Mouse (Mus musculus) neural tube, embryonic 14.5 days (tissue): ENCODE measurements around the gene Rdh8. TPM values are rescaled to one million over a fixed set of nuclear protein-coding genes. Genes with fewer than 3 reads are reported as not detected.

Experiments used
- ATAC-seq: fragments of 200-750 bp; cut with Nextera tagmentation; 2 replicates; pipeline ENCODE4 v1.8.0; 2017; ENCODE audit warnings: low read depth, mild to moderate bottlenecking, moderate TSS enrichment, moderate library complexity
- H3K27ac ChIP-seq: fragments of 300-500 bp; sonication (generic); 2 replicates; pipeline ENCODE4 v1.5.1; 2014; ENCODE audit warnings: low read depth, mild to moderate bottlenecking, control low read depth, low read length, moderate library complexity, mixed read lengths
- H3K27me3 ChIP-seq: fragments of 300-500 bp; sonication (generic); 2 replicates; pipeline ENCODE4 v1.6.1; 2014; ENCODE audit warnings: low read length; ENCODE audit not compliant: control insufficient read depth, insufficient read depth
- H3K36me3 ChIP-seq: fragments of 300-500 bp; sonication (generic); 2 replicates; pipeline ENCODE4 v1.6.1; 2014; ENCODE audit warnings: low read length, mixed read lengths; ENCODE audit not compliant: control insufficient read depth, insufficient read depth
- H3K4me1 ChIP-seq: fragments of 300-500 bp; sonication (generic); 2 replicates; pipeline ENCODE4 v1.6.1; 2014; ENCODE audit warnings: low read length; ENCODE audit not compliant: control insufficient read depth, insufficient read depth
- H3K4me2 ChIP-seq: fragments of 300-500 bp; sonication (generic); 2 replicates; pipeline ENCODE4 v1.6.1; 2014; ENCODE audit warnings: mild to moderate bottlenecking, low read depth, low read length, control low read depth
- H3K4me3 ChIP-seq: fragments of 300-500 bp; sonication (generic); 2 replicates; pipeline ENCODE4 v1.5.1; 2014; ENCODE audit warnings: low read depth, low read length, control low read depth, mixed read lengths
- H3K9ac ChIP-seq: fragments of 300-500 bp; sonication (generic); replicated peaks from 2 replicates; pipeline ENCODE4 v1.6.1; 2014; ENCODE audit warnings: low read depth, mild to moderate bottlenecking, control low read depth, low read length, mixed read lengths
- H3K9me3 ChIP-seq: fragments of 300-500 bp; sonication (generic); 2 replicates; pipeline ENCODE4 v1.6.1; 2016; ENCODE audit warnings: low read length; ENCODE audit not compliant: control insufficient read depth
- WGBS: fragments of 180-500 bp; shearing (Covaris S2); extraction: QIAGEN DNeasy Blood & Tissue Kit; methylation state at CpG from one replicate; pipeline ENCODE4 v1.1.7; 2014; 5-methylcytosine and 5-hydroxymethylcytosine counted together
- polyA plus RNA-seq: library from polyadenylated mRNA; unstranded; fragments of >200 nt; fragmentation: Nextera tagmentation; extraction: Ambion mirVana; gene quantifications from 2 replicates; pipeline ENCODE4 v1.2.1, GENCODE M21; 2014

The Rdh8 gene
- polyA plus RNA-seq: not detected in 2 replicates

DNA sequence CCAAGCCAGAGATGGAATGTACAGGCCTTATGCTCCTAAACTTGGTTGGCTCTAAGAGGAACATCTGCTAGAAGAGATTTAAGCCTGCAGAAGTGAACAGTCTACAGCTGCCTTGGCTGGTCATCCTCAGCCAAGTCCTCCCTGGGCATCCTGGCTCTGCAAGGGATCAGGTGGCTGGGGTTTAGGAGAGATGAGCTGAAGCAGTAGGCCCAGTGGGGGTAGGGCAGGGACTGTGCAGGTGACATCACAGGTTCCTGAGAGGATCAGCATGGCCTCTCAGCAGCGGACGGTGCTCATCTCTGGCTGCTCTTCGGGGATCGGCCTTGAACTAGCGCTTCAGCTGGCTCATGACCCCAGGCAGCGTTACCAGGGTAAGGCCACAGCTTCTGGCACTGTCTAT lies at the start of gene Rdh8:
Gene Rdh8, plus strand, starts transcription at position 268 of the 400 bp plus-strand sequence.
- H3K27ac ChIP-seq: no peak within 1 kb of the TSS
- no peak within 1 kb of the TSS for H3K4me2 ChIP-seq
- H3K27me3 ChIP-seq: peaks cover 3% of the 10 kb centered on the region; the same call in 1 of the 2 replicates
- H3K4me1 ChIP-seq: 0 out of 2 replicates have a peak, but pooled peaks cover 5% of the 10 kb centered on the region
- H3K9ac ChIP-seq: no peak within 1 kb of the TSS
- WGBS: 86% methylated on average over 6 of the region's 6 CpGs
- H3K36me3 ChIP-seq: no peaks in the 10 kb centered on the region
- no peak for ATAC-seq
- H3K9me3 ChIP-seq: no peaks in the 10 kb centered on the region
- no peak within 1 kb of the TSS for H3K4me3 ChIP-seq

DNA sequence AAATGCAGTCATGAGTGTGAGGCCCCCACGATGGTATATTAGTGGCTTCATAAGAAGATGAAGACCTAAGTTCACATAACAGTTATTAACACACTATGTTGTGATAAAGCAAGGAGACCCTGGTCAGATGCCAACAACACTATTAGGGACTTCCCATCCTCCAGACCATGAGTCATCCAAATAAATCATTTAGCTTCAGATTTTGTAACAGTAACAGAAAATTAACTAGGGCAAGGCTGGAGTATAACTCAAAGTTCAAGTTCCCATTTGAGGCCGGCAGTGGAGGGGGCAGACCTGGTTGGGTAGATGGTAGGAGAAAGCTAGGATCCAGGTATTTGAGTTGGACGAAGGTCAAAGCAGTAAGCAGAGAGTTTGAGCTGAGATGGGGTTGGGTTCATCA lies 37.0 kb upstream of the Rdh8 start:
- WGBS: 87% methylated on average over 3 of the region's 3 CpGs
- Histone ChIP-seq H3K4me3 (no peak overlapping the region), H3K27me3 (no peaks in the 10 kb centered on the region), H3K27ac (no peak overlapping the region), H3K9ac (no peak overlapping the region), H3K9me3 (no peaks in the 10 kb centered on the region), H3K4me2 (no peak overlapping the region), H3K36me3 (no peaks in the 10 kb centered on the region), H3K4me1 (no peaks in the 10 kb centered on the region)
- no peak for ATAC-seq

DNA sequence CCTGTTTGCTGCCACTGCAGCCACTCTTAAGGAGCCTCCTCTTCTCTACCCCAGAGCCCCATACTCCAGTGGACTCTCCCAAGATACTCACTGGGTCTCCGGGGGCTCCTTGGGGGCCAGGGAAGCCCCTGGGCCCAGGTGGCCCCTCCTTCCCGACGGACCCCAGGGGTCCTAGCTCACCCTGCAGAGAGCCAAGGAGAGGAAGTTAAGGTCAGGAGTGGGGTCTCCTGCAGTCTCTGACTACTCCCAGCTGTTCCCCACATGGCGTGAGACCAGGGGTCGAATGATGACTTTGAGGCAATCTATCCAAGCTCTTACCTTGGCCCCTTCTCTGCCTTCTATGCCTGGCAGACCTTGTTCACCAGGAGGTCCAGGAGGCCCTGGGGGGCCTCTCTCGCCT lies 33.2 kb upstream of the Rdh8 start:
- ATAC-seq: no peak
- no peak overlapping the region for H3K9ac ChIP-seq
- H3K4me1 ChIP-seq: no peaks in the 10 kb centered on the region
- WGBS: 77% methylated on average over 6 of the region's 6 CpGs
- H3K4me3 ChIP-seq: no peak overlapping the region
- H3K27me3 ChIP-seq: no peaks in the 10 kb centered on the region
- H3K36me3 ChIP-seq: no peaks in the 10 kb centered on the region
- H3K4me2 ChIP-seq: no peak overlapping the region
- H3K27ac ChIP-seq: no peak overlapping the region
- no peaks in the 10 kb centered on the region for H3K9me3 ChIP-seq

DNA sequence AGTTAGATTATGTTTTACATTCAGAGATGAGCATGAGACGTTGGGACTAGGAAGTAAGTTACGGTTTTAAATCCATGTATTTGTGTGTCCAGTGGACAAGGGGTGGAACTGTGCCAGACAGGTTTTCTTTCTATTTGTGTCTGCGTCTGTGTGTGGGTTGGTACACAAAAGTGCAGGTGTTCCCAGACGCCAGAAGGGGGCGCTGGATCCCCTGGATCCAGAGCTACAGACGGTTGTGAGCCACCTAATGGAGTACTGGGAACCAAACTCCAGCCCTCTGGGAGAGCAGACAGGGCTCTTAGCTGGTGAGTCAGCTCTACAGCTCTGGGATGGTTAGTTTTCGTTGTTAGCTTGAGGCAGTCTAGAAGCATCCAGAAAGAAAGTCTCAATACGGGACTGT lies 30.3 kb upstream of the Rdh8 start:
- Histone ChIP-seq H3K4me1 (no peaks in the 10 kb centered on the region), H3K4me3 (no peak overlapping the region), H3K9ac (no peak overlapping the region), H3K27me3 (no peaks in the 10 kb centered on the region), H3K27ac (no peak overlapping the region), H3K36me3 (no peaks in the 10 kb centered on the region), H3K4me2 (no peak overlapping the region), H3K9me3 (no peaks in the 10 kb centered on the region)
- 77% methylated on average over 8 of the region's 8 CpGs for WGBS
- no peak for ATAC-seq

DNA sequence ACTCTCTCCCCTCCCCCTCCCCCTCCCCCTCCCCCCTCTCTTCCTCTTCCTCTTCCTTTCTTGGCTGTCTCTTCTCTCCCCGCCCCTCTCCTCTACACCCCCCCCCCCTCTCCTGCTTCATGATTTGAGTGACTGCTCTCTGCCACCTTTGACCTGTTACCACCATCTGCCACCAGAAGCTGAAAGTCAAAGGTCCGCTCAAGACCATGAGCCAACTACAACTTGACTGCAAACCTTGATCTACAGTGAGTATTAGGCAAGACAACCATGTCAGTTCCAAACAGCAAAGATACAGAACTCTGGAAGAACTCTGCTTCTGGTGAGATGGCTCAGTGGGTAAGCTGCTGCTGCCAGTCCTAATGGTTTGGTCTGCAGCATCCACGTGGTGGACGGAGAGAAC lies 28.7 kb upstream of the Rdh8 start:
- Histone ChIP-seq H3K4me1 (no peaks in the 10 kb centered on the region), H3K4me3 (no peak overlapping the region), H3K27me3 (no peaks in the 10 kb centered on the region), H3K4me2 (no peak overlapping the region), H3K36me3 (no peaks in the 10 kb centered on the region), H3K9me3 (no peaks in the 10 kb centered on the region), H3K27ac (no peak overlapping the region), H3K9ac (no peak overlapping the region)
- 86% methylated on average over 3 of the region's 4 CpGs for WGBS
- no peak for ATAC-seq

DNA sequence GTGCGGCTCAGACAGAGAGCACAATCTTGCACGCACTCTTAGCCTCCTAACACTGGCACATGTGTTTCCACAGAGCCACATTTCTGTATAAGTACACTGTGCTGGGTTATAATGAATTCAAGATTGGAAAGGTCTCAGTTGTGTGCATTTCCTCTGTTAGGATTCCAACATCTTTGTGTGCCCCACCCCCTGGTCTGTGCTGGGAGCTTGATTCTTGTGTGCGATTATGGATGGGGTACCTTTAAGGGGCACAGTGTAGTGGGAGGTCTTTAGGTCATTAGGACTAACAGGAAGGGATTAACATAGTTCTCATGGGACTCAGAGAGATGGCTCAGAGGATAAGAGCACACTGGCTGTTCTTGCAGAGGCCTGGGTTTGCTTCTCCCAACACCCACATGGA lies 28.0 kb upstream of the Rdh8 start:
- no peaks in the 10 kb centered on the region for H3K36me3 ChIP-seq
- no peak overlapping the region for H3K9ac ChIP-seq
- 83% methylated on average over 3 of the region's 3 CpGs for WGBS
- no peaks in the 10 kb centered on the region for H3K27me3 ChIP-seq
- H3K4me1 ChIP-seq: no peaks in the 10 kb centered on the region
- H3K4me2 ChIP-seq: no peak overlapping the region
- no peak overlapping the region for H3K27ac ChIP-seq
- no peak for ATAC-seq
- no peak overlapping the region for H3K4me3 ChIP-seq
- H3K9me3 ChIP-seq: no peaks in the 10 kb centered on the region

DNA sequence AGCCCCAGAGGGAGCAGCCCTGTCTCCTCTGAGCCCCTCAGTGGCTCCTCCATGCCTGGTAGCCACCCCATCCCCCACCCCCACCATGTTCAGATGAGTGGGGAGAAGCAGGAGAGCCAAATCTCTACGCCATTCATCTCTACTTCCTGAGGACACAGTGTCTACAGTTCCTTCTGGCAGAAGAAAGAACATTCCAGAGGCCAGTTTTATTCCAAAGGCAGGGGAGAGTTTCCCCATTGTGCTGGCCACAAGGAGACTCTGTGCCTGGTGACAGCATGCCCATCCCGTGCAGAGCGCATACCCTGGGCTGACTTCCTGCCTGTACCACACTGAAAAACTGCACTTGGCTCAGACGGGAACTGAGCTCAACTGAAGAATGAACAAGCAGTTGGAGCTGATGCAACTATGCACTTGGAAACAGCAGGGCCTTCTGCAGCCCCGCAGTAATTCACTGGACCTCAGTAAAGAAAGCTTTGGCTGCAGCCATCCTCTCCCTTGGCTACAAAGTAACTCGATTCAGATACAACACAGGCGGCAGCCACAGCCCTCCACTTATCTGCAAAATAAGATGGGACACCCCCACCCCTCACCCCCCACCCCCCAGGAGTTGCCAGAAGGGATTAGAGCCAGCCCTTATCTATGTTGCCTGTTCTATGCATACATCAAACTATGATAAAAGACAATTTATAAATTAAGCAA lies 24.0 kb upstream of the Rdh8 start:
- WGBS: 37% methylated on average over 7 of the region's 7 CpGs

DNA sequence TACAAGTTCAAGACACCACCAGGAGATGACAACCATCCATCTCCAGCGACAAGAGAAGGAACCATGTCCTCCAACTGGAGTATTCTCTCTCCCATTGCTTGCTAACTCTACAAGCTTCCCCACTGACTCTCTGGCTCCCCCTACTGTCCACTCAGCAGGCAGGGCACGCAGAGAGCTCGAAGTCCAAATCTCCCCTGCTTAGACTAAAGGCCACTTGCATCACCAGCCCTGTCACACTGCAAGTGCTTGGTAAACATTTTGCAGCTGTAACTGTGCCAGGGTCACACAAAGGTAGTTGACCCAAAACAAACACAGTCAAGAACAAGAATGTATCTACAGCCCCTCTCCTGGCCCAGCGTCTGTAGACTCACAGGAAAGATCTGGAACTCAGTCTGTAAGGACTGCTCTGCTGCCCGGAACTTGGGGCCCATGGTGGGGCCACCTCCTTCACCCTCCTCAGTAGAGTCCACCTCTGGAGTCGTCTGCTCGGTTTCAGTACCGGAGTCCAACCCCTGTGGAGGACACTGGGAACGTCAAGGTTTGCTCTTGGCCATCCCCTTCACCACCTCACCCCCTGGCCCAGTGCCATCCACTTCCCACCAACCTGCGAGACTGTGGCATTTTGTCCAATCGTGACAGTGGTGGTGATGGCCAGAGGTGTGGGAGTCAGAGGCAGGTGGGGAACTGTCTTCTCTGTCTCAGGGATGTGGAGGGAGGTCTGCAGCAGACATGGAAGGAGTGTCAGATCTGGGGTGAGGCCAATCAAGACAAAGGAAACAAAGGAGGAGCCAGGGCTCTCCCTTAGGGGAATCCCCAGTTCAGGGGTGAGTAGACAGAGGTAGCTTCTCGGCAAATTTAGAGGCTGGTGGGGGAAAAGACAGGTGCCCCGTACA lies 13.8 kb upstream of the Rdh8 start:
- H3K9me3 ChIP-seq: no peaks in the 10 kb centered on the region
- H3K9ac ChIP-seq: no peak overlapping the region
- whole genome bisulfite sequencing: 75% methylated on average over 13 of the region's 13 CpGs
- no peak for ATAC-seq
- no peak overlapping the region for H3K27ac ChIP-seq
- no peak overlapping the region for H3K4me3 ChIP-seq
- H3K4me2 ChIP-seq: no peak overlapping the region
- no peaks in the 10 kb centered on the region for H3K36me3 ChIP-seq
- no peaks in the 10 kb centered on the region for H3K27me3 ChIP-seq
- H3K4me1 ChIP-seq: no peaks in the 10 kb centered on the region

More for the DNA sequence above, 24.0 kb upstream of the Rdh8 start:
- ATAC-seq: peak; percentile 94
- no peak overlapping the region for H3K4me3 ChIP-seq
- no peak overlapping the region for H3K9ac ChIP-seq
- H3K4me1 ChIP-seq: no peaks in the 10 kb centered on the region
- H3K27me3 ChIP-seq: no peaks in the 10 kb centered on the region
- no peaks in the 10 kb centered on the region for H3K9me3 ChIP-seq
- no peak overlapping the region for H3K4me2 ChIP-seq
- no peaks in the 10 kb centered on the region for H3K36me3 ChIP-seq
- H3K27ac ChIP-seq: peak overlapping the region; percentile 70

DNA sequence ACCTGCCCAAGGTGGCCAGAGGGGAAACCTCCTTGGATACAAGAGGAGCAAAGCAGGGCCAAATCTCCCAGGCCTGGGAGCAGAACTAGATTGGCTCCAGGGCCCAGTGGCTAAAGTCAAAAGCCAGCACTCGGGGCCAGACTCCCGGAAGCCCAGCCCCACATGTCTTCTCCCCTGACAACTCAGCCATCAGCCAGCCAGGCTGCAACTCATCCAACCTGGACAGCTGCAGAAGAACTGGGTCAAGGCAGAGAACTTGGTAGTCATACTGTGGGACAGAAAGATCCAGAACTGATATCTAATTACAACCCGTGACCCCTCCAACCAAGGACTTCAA lies 13.2 kb upstream of the Rdh8 start:
- H3K9me3 ChIP-seq: no peaks in the 10 kb centered on the region
- H3K27ac ChIP-seq: no peak overlapping the region
- no peak for ATAC-seq
- no peaks in the 10 kb centered on the region for H3K36me3 ChIP-seq
- H3K4me1 ChIP-seq: no peaks in the 10 kb centered on the region
- no peaks in the 10 kb centered on the region for H3K27me3 ChIP-seq
- no peak overlapping the region for H3K9ac ChIP-seq
- H3K4me3 ChIP-seq: no peak overlapping the region
- WGBS: 79% methylated on average over 3 of the region's 3 CpGs
- H3K4me2 ChIP-seq: no peak overlapping the region
